8 mouse cellular contexts compared by ENCODE assay signal in genomic region chr15:81871604-81872261, GRCm38 (mm10). TPM values are rescaled to one million over a fixed set of nuclear protein-coding genes. Genes with fewer than 3 reads are reported as not detected.
DNase-seq lines count a peak whose midpoint lies in the region; ATAC-seq and TF ChIP-seq lines count a peak whose summit lies in the region.

Phf5a (minus strand) TSS chr15:81871911.

- H3K36me3 ChIP-seq in hindbrain, embryonic 10.5 days: peaks cover 42% of the 10 kb centered on the region

- DNase-seq in MEL-GATA-1-ER (ENCODE audit: extremely low read depth, low read depth): peak; percentile 95
- peak; percentile 85 to 88 for DNase-seq in cerebellum, adult 2 months
- peak; percentile 96 for DNase-seq in hindbrain, embryonic 10.5 days (ENCODE audit: low spot score)
- DNase-seq in layer of hippocampus, postnatal 14 days (ENCODE audit: low spot score in 2 of 2): peak in 1 of 2 experiments; percentile 90
- DNase-seq in lung, postnatal 25 days (ENCODE audit: low spot score): peak; percentile 89
- peak; percentile 99 for DNase-seq in retina, embryonic 14.5 days (ENCODE audit: low spot score)
- peak; percentile 86 for DNase-seq in thymus, postnatal 4 days

- under 1% methylated on average over 30 of the region's 30 CpGs for WGBS in cerebellum, adult 2 months
- under 1% methylated on average over 30 of the region's 30 CpGs for WGBS in hindbrain, embryonic 10.5 days

- TF ChIP-seq CTCF in cerebellum, adult 2 months (IDR thresholded peaks at IDR 0.05; ENCODE audit: borderline replicate concordance, insufficient read depth, low read depth, low read length): no peak

- H3K4me1 ChIP-seq in cerebellum, adult 2 months (ENCODE audit: control insufficient read depth, insufficient read depth, low read length): peaks cover 5% of the 10 kb centered on the region; the same call in 1 of the 2 replicates
- peaks cover 25% of the 10 kb centered on the region for H3K4me1 ChIP-seq in hindbrain, embryonic 10.5 days (replicated peaks)

- no peaks in the 10 kb centered on the region for H3K27me3 ChIP-seq in cerebellum, adult 2 months (ENCODE audit: control insufficient read depth, insufficient read depth, low read length)
- no peaks in the 10 kb centered on the region for H3K27me3 ChIP-seq in hindbrain, embryonic 10.5 days (ENCODE audit: insufficient read depth, poor library complexity, severe bottlenecking)

- H3K9me3 ChIP-seq in hindbrain, embryonic 10.5 days: no peaks in the 10 kb centered on the region

- peak within 1 kb of the TSS; percentile 97 for H3K27ac ChIP-seq in cerebellum, adult 2 months (ENCODE audit: insufficient read depth, low read length)
- H3K27ac ChIP-seq in hindbrain, embryonic 10.5 days: peak within 1 kb of the TSS; percentile 98

- peak; percentile 48; the same call in 1 of the 2 replicates for TF ChIP-seq POLR2A in cerebellum, adult 2 months (IDR thresholded peaks at IDR 0.05; ENCODE audit: borderline replicate concordance, insufficient read depth, low read length)

- peak; percentile 82 for ATAC-seq in frontal cortex, adult (ENCODE audit: low TSS enrichment)

- H3K4me3 ChIP-seq in cerebellum, adult 2 months (replicated peaks; ENCODE audit: insufficient read depth, low read depth, low read length): peak within 1 kb of the TSS; percentile 83
- H3K4me3 ChIP-seq in hindbrain, embryonic 10.5 days: peak within 1 kb of the TSS; percentile 99

RNA-seq across cellular contexts. Expression of gene Phf5a, which starts in this region (rescaled TPM):
- polyA plus RNA-seq in cerebellum, adult 2 months (2012; rRNA removed): 62.4 and 67.3 TPM in 2 replicates
- 212 and 249 TPM in 2 replicates for polyA plus RNA-seq in hindbrain, embryonic 10.5 days (2016; fragmentation: Nextera tagmentation; extraction: Ambion mirVana)
- 10 to 100 TPM; 31.0 to 39.0 TPM for total RNA-seq in layer of hippocampus, postnatal 14 days (2021)
